Mouse (Mus musculus): ENCODE results near the gene Susd6. TPM values are rescaled to one million over a fixed set of nuclear protein-coding genes. Genes with fewer than 3 reads are reported as not detected.

Susd6 gene
- total RNA-seq, 2 experiments from 2014 or later, result 48.4 to 51.0 TPM

DNA sequence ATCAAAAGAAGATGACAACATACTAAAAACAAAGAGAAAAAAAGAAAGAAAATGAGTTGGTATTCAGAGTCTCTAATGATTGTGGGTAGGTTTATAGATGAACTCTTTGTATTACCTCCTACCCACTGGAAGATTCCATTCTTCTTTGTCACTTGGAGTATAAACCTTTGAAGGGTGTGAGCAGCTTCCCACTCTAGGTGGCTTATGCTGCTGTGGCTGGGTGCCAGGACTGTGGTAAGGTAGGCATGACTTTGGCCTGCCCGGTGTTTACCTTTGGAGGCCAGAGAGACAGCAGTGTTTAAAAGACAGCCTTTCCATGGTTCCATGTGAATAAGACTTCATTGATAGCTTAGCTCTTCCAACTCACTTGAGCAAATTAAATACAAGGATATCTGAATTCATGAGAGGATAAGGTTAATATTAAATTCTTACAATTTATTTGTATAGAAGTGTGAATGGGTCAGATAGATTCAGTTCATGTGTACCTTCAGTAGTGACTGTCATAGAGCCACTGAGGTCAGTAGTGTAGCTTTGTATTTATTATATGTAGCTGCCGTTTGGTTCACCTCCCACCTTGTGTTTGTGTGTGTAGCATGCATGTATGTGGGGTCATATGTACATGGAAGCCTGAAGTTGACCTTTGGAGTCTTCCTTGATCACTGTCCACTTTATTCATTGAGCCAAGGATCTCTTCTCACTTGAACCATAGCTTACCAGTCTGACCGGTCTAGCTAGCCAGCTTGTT is 44.0 kb downstream of the Susd6 start:
- DNase-seq (ENCODE audit: low spot score in 2 of 2), result no peak

DNA sequence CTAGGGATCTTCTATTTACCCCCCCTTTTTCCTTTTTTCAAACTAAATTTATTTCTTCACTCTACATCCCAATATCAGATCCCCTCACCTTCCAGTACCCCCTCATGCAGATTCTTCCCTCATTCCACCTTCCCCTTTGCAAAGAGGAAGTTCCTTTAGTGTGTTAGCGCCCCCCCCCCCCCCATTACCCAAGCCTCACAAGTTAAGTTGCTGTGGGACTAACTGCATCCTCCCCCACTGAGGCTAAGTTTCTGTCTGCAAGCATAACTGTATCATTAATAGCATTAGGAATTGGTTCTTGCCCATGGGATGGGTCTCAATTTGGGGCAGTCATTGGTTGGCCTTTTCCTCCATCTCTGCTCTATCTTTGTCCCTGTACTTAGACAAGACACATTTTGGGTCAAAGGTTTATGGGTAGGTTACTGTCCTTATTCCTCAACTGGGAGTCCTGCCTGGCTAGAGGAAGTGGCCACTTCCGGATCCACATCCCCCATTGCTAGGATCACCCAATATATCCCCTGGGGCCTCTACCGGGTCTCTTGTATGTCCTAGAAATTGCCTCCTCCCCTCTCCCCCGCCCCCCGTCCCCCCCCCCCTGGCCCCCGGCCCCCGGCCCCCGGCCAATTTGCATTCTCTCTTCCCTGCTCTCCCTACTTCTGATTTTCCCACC is 44.7 kb downstream of the Susd6 start:
- no peak for DNase-seq (ENCODE audit: low spot score in 2 of 2)

DNA sequence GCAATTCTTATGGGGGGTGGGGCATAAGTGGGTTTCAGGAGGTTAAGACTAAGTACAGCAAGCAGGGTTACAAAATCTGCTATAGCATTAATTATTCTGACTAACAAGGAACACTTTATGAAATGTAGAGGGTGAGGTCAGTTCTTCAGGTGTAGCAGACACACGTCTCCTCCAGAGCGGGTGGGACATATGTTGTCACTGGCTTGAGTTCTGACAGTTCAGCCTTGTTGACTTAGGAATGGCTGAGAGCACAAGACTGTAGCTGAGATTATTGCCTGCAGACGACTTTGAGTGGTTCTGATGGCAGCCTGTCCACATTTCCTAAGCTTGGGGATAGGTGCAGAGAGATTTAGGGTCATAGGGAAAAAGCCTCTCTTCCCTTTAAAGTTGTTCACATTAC is 47.3 kb downstream of the Susd6 start:
- no peak for DNase-seq (ENCODE audit: low spot score in 2 of 2)

DNA sequence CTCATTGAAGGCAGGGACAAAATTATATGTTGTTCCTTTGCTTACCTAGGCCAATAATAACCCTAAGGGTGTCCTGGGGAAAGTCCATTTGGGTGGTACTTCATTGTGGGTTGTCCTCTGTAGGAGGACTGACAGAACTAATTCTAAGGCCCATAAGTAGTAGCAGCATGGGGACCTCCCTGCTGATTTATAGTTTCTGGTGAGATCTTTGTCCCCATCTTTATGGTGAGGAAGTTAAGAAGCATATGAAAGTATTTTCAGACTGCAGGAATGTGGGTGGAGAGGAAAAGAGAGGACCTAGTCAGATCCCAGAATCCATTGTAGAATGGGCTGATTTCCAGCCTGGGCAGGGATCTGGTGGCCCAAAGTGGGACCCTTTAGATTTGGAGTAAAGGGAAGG is 48.0 kb downstream of the Susd6 start:
- no peak for DNase-seq (ENCODE audit: low spot score in 2 of 2)

DNA sequence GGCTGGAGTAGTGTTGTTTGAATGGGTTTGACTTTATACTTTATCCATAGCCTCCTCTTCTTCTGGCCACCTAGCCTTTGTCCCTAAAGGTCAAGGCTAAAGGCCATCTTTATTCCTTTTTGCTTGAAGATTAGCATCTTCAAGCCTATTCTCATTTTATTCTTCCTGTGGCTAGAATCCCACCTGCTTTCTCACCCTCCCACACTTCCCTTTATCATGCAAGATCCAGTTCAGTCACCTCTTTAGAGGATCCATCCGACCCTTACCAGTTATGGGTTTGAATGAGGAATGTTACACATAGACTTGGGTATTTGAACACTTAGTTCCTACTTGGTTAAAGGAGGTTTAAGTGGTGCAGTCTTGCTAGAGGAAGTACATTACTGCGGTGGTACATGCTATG is 48.5 kb downstream of the Susd6 start:
- no peak for DNase-seq (ENCODE audit: low spot score in 2 of 2)

DNA sequence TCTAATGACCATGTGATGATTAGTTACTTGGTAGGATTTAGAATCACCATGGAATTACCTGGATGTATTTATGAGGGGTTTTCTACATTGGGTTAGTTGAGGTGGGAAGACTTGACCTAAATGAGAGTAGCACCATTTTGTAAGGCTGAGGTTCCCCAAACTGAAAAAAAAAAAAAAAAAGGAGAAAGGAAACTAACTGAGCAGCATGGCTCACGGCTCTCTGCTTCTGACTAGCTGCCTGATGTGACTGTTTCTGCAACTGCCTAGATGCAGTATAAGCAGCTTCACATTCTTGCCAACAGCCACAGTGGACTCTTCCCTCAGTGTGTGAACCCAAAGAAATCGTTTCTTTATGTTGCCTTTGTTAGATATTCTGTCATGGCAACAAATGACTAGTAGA is 49.3 kb downstream of the Susd6 start:
- no peak for DNase-seq (ENCODE audit: low spot score in 2 of 2)

DNA sequence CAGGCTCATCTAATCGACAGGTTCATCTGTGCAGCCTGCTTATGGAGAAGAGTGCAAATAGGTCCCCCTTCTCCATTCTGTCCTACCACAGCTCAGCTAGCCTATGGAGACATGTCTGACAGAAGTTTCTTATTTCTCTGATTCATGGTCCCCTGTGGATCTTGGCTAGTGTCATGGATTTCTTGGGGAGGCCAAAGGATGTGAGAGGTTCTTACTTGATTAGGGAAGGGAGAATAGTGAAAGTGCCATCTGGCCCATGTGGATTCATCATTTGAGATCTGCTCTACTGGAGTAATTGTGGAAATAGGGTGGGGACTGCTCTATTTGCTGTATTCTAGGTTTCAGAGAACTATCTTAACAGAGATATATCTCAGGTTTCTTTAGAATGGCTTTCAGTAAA is 51.3 kb downstream of the Susd6 start:
- no peak for DNase-seq (ENCODE audit: low spot score in 2 of 2)

DNA sequence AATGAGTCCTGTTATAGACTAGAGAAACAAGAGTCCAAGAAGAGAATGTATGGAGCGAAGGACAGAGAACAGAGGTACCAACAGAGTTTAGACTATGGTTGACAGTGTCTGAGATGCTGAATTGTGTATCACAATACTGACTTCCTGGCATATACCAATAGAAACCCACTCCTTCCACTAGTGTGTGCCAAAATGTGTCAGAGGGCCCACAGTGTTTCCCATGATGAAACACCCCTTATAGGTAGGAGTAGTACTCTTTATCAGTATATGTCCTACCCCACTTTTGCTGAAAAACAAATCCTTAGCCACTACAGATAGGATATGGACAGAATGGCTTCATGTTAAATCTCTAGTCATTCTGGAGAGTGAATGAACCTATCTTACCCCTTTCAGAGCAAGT is 52.3 kb downstream of the Susd6 start:
- no peak for DNase-seq (ENCODE audit: low spot score in 2 of 2)

DNA sequence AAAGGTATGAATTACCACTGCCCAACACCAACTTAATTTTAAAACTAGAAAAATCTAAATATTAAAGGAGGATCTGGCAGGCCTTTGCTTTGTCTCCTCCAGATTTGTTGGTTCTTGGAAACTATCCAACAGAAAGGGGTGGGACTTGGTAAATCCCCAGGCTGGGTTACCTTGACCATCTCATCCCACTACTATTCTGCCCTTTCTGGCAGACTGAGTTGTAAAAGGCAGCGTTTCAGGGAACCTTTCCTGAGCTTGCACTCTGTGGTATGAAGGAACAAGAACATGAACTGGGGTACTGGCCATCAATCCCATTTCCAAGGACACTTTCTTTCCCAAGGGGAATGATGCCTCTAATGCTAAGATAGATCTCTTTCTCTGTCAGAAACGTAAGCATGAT is 52.9 kb downstream of the Susd6 start:
- DNase-seq (ENCODE audit: low spot score in 2 of 2), result no peak

DNA sequence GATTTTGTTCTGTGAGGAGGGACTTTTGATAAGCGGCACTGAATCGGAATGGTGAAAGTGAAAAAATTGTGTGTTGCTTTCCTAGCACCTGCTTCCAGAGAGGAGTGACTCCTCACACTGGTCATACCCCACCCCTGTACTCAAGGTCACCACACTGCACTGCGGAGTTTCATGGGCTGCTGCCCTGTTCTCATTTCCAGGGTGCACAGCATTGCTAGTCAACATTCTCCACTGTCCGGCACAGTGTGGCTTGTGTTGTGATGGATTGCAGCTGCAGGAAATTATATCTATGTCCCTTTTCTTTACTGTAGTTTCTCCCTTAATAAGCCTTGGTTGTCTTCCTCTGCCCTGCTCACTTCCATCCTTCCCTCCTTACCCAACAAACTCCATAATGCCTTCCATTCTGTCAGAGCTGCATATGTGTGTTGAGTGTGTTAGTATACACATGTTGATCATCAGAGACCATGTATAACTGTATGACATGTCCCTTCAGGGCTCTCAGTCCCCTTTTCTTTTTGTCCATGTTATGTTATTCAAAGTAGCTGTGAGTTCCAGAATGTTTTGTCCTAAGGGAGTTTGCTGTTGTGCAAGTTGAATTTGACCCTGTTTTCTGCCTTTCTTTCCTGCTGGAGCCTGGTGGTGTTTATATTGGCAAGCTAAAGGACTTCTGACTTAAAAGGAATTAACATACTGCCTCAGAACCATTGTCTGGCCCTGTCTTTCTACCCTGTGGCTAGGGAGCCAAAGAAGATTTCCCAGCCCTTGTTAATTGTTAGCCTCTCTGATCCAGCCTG is 53.5 kb downstream of the Susd6 start:
- no peak for DNase-seq (ENCODE audit: low spot score in 2 of 2)

DNA sequence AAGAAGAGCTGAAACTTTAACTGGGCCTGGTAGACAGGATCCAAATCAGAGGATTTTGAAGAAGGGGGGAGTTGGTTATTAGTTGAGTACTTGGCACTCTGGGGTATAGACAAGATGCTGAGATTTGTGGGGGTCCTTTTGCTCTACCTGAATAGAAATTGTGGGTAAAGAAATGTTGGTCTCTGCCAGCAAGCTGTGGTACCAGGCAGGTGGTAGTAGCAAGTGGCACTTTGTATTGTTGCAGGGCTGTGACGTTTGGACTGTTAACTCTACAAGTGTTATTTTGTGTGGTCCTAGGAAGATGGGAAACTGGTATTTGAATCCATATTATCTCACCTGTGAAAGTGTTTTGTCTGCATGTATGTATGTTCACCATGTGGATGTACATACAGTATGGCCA is 55.6 kb downstream of the Susd6 start:
- DNase-seq (ENCODE audit: low spot score in 2 of 2), result no peak

DNA sequence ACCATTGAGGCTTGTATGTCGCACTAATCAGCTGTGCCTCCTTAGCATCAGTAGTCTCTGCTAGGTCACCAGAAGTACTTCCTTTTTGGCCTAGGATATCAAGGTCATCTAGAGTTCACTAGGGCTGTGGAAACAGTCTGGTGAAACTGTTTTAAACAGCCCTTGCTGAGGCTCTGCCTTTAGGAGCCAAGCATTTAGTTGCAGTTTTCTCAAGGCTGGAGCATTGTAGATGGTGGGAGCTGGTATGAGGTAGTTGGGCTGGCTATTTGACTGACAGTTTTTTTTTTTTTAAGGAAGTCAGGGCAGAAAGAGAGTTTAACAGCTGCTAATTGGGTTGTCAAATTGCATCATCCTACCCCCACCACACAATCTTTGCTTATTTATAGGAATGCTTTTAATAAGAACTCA is 56.6 kb downstream of the Susd6 start:
- DNase-seq (ENCODE audit: low spot score in 2 of 2), result no peak

DNA sequence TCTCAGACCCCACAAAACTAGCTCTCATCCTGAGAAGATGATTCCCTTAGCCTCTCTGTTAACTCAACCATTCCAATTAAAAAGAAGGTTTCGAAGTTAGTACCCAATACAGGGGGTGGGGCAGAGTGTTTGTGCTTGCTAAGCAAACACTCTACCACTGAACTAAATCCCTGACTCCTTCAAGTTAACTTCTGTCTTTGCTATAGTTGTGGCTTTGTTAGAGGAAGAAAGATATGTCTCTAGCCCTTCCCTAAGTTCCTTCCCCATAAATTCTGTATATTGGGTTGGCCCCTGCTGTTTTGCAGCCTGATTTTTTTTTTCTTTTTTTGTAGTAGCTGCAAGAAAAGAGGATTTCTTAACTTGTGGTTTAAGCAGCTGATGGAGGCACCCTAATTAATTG is 61.7 kb downstream of the Susd6 start:
- no peak for DNase-seq (ENCODE audit: low spot score in 2 of 2)

DNA sequence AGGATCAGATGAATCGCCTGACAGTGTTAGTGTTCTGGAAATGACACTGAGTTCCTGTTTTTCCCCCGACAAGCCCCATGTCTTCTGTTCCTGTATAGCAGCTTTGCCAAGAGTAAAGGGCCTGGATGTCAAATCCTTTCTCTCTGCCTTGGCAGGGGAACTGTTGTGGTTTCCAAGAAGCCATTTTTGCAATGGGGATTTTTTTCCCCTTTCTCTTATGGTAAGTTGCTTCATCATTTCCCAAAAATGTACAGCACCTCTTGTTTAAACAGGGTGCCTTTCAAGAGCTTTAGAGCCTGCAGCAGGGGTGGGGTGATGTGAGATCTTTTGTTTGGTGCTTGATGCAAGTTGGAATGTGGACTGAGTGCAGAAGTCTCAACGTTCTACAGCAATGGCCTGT is 63.4 kb downstream of the Susd6 start:
- DNase-seq (ENCODE audit: low spot score in 2 of 2), result no peak

DNA sequence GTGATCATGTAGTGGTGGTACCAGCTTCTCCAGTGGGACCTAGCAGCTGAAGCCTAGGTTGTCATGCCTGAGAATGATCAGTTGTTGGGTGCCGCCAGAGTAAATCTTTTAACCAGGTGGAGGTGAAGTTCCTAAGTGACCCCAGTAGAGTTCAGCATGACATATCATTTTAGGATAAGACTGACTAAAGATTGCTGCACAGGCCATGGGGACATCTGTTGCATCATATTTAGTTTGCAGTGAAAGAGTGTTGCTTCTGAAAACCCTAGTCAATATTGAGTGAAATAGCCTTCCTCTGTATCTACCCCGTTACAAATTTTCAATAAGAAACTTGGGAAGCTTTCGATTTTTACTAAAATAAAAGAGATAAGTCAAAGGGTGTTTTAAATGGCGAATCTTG is 64.4 kb downstream of the Susd6 start:
- no peak for DNase-seq (ENCODE audit: low spot score in 2 of 2)

DNA sequence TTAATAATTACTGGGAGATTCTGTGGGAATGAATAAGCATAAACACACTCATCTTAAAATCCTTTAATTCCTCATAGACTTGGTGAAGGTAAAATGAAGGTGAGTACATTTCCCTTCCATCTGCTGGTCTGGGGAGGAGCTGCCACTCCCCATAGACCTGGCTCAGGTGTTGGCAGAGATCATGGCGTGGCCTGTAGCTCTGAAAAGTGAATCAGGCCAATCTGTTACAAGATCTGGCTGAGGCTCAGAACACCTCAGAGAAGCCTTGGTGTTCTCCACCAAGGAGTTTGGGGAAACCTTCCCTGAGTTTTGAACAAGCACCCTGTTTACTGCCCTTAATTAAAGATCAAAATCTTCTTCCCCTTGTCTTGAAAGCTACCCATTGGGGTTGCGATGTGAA is 64.8 kb downstream of the Susd6 start:
- DNase-seq (ENCODE audit: low spot score in 2 of 2), result no peak

DNA sequence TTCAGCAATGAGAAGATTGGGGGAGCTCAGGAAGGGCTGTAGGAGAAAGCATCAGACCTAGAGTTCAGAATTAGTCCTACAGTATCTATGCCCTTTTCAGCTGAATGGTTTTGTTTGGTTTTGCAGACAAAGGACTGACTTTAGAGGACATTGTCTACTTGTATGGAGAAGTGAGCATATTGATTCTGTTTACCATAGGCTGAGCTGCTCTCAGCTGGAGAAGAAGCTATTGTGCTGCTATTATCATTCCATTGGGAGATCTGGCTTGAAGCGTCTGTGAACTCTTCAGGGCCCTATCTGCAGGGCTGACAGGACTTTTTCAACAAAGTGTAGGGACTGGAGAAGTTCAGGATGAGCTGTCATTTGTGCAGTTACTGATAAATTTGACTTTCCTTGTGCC is 65.3 kb downstream of the Susd6 start:
- DNase-seq (ENCODE audit: low spot score in 2 of 2), result no peak

DNA sequence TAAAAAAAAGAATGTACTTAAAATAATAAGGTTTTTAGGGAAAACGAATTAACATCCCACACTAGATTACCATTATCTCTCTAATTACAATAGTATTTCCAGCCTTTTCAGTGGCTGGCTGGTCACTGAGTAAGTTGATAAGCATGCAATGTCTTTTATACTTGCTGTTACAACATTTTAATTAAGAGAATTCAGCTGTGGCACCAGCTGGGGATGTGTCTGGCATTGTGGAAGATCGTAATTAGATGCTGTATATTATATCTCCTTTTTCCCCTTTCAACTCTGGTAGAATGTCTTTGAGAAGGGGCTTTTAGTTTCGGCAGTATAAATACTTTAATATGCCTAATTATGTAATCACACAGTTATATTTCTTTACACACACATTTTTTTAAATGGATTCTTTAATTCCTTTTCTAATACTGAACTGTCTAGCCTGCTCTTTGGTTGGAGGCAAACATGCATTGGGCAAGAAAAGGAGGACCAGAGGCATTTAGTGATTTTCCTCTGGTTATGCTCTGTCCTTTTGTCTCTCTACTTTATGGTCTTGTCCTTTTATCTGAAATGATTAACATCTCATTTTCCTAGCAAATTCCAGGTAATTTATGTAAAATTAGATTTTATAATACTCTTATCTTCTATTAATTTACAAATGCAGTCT is 67.5 kb downstream of the Susd6 start:
- DNase-seq (ENCODE audit: low spot score in 2 of 2), result no peak

DNA sequence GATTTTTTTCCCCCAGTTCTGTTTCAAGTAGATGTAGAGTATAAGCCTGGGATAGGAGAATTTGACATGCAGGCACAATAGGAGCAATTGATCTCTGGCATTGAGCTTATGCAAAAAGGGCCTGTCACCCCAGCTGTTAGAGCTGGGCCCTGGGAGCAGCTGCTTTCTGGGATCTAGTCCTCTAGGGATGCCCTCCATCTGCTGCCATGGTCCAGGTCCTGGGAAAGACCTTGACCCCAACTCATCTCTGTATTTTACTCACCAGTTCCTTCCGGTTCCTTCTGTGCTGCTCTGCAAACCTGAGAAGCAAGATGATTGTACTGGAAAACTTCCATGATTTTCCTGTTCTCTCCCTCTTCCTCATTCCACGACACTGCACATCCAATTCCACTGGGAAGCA is 68.0 kb downstream of the Susd6 start:
- no peak for DNase-seq (ENCODE audit: low spot score in 2 of 2)

DNA sequence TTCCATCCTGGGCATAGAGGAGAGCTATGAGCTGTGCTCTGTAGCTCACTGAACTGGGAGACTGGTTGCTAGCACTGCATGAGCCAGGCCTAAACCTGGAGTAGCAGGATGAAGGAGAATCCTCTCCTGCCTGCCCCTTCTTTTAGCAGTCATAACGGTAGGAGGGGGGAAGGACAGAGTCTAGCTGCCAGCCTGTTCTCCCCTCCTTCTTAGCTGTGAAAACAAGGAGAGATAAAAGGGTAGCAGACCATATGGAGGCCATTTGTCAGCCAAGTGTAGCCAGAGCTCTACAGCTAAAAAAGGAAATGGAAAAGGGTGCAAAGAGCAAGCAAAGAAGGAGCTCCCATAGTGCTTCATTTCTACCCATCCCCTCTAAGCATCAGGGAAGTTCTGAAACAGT is 71.6 kb downstream of the Susd6 start:
- DNase-seq (ENCODE audit: low spot score in 2 of 2), result no peak

DNA sequence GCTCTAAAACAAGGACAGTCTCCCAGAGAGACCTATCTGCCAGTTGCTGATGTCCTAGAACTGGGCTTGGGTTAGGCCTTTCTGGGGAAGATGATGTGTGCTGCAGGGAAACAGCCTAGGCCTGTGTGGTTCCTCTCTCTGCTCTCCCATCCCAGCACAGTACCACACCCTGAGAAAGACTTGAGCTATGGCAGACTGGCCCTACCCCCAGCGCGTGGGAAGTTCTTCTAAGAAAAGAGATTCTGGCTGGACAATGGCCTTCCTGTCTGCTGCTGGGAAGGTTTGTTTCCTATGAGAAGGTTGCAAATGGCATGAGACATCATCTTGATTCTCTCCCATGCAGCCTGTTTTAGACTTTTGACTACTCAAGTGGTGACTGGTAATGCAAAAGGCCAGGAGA is 73.1 kb downstream of the Susd6 start:
- no peak for DNase-seq (ENCODE audit: low spot score in 2 of 2)

DNA sequence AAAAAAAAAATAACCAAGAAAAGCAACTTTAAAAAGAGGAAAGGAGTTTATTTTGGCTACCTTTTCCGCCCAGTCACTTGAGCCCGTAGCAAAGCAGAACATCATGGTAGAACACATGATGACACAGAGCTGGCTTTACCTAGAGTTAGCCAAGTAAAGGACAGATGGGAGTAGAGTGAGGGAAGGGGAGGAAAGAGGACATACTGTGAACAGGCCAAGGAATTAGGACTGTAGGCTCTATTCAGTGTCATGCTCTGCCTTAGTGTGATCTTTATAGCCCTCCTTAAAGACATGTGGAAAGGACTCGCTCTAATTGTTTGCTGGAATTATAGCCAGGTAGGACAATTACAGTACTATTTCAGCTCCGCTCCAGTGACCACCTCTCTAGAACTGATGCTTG is 74.9 kb downstream of the Susd6 start:
- no peak for DNase-seq (ENCODE audit: low spot score in 2 of 2)

All from adrenal gland, postnatal 4 days (tissue).